Mouse (Mus musculus) gastrocnemius, postnatal 25 days (tissue): ENCODE results near the gene Mrpl46. TPM values are rescaled to one million over a fixed set of nuclear protein-coding genes. Genes with fewer than 3 reads are reported as not detected.

Experiments
- DNase-seq: peaks from one replicate; pipeline ENCODE4 v3.0.0; 2022
- total RNA-seq, 2 experiments: library from RNA; stranded (reverse); gene quantifications; 1 replicate in 1 of 2; 2 replicates in 1 of 2; pipeline ENCODE4 v1.2.3; 2021

Gene Mrpl46
- total RNA-seq, 2 experiments from 2014 or later: 28.1 to 30.9 TPM

DNA sequence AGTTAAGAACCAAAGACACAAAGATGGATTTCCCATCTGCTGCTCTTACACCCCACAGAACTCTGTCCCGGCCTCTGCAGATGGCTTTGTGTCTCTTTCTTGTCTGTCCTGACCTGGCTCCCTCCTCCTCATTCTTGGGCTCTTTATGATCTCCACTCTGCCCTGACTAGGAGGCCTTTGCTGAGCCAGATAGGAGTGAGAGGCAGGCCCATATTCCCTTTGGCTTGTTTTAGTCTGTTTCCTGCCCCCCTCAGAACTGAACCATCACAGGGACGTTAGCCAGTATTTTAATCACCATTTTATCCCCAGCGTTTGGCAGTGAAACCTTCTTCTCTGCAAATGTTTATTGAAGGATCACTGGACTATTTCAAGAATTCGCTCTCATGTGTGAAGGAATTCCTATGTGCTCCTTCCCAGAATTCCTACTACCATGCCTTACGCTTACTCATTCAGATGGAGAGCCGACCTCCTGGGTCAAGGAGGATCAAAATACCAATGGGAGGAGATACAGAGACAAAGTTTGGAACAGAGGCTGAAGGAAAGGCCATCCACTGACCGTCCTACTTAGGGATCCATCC lies 14.2 kb downstream of the Mrpl46 start:
- no peak for DNase-seq

DNA sequence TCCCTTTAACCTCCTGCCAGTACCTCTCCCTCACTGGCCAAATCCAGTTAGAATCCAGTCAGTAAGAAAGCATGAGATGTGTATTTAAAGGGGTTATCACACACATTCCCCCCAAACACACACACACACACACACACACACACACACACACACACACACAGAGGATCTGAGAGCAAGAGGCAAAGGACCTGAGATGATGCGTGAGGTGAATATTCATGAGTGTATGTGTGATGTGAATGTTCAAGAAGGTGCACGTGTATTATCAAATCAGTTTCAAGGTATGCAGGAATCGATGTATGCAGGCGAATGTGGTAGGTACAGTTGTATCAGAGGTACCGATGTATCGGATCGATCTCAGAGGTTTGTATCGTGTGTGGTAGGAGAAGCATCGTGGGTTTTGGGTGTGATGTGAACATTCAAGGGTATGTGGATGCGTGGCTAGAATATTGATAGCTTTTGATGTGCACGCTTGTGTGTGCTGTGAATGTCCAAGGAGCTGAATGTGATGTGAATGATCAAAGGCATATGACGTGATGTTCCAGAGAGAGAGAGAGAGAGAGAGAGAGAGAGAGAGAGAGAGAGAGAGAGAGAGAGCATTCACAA lies 15.3 kb downstream of the Mrpl46 start:
- DNase-seq: no peak

DNA sequence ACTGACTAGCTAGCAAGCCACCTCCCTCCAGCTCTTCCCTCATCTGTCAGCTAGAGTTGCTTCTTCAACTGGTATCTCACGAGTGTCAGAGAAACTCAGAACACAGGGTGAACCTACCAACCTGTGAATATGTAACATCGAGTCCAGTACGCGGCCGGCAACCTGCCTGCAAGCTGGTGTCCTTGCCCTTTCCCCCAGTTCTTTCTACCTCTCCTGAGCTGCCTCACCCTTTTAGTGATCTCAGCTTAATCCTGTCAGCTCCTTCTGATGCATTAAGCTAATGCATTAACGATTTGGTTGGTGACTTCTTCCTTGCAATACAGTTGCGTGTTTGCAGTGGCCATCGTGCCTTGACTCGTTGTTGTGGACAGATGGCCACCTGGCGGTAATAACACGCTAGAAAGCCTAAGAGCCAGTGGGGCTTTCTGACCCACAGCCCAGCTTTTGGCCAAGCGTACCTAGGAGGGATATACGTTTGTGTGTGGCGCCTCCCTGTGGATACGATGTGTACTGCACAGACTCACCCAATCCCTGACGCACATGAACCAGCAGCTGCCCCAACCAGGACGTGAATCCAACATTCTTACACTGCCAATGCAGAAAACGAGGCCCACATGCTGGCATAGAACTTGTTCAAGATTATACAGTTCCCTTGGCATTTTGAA lies 17.2 kb downstream of the Mrpl46 start:
- DNase-seq: peak; percentile 23

DNA sequence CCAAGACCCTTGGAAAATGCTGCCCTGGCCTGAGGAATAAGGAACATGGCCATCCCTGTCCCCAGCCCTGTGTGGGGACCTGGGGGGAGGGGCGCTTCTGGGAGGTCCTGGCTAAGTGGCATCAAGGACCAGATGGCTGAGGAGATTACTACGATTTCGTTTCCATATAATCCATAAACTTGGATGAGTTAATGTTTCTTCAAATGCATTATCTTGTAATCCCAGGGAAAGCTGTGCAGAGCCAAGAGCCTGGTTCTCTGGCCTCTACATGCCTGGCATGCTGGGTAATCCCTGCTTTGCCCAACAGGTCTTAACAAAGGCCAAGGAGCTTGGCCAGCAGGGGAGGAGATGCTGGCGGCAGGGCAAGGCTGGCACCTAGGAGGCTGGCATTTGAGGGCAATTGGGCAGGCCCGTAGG lies 18.1 kb downstream of the Mrpl46 start:
- no peak for DNase-seq

DNA sequence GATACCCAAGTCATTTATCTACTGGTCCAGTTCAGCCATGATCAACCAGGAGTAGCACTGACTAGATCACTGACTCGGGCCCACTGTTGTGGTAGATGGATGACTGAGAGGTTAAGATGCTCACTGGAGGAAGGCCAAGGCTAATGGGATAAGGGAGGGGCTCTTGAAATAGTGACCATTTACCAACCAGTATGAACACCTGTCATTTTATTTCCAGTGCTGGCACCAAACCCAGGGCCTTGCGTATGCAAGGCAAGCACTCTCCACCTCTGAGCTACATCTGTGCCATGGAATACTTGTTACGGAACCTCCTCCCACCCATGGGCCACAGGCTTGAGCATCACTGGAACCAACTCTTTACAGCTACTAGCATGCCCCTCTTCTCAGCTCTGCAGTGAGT lies 19.5 kb downstream of the Mrpl46 start:
- DNase-seq: no peak

DNA sequence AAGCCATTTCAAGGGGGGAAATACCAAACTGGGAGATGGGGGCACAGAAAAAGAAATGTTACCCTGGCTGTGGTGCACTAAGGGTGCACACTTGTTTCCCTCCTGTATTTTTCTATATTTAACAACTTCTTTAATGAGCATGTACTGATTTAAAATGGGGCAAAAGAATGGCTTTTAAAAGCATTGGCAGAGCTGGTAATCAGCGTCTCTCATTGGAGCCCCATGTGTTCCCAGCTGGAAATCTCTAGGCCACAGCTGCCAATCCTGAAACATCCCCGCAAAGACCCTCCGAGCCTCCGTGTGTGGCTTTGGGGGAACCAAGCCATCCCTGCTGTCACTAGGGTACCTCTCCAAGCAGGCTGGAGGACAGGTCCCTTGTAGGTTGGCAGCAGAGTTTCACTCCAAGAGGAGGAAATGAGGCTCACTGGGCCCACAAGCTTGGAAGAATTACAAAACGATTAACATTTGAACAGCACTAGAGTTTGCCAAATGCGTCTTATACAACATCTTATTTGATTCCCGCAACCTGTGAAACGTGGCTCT lies 28.8 kb downstream of the Mrpl46 start:
- DNase-seq: no peak

DNA sequence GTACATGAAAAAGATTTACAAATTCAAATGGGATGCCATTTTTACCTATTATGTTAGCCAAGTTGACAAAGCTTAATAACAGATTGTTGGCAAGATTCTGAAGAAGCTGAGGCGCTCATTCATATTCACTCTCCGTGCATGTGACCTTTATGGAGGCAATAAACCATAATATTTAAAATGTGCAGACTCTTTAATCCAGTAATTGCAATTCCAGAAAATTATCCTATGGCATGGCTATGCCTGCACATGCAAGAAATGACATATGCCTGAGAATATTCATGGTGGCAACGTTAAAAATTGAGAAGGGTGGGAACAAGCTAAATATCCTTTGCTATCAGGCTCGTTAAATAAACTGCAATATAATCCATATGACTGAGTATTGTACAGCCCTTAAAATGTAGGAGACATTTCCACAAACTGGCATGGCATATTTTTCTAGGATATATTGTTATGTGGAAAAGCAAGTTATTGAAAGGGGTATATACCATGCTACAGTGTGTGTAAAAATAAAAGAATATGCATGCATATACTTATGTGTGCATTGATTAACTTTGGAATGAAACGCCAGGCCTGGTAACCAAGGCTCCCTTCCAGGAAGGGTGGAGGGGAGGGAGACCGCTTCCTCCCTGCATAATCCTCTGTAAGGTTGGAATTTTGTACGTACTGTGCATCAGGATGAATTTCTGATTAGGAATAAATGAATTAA lies 29.4 kb downstream of the Mrpl46 start:
- no peak for DNase-seq

DNA sequence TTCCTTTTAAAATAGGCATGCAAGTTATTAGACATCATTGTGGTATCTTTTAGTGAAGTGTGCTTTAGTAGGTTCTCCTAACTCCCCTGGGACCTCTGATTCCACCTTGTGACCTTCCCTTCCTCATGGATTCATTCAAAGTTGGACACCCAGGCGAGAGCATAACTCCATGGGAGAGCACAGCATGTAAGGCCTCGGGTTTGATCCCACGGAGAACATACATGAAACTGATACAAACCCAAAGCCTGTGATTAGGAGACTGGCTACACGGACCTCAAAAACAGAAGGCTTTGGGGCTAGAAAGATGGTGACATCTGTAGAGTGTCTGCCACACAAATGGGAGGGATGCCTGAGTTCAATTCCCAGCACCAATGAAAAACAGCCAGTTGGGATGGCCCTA lies 30.4 kb downstream of the Mrpl46 start:
- DNase-seq: no peak

DNA sequence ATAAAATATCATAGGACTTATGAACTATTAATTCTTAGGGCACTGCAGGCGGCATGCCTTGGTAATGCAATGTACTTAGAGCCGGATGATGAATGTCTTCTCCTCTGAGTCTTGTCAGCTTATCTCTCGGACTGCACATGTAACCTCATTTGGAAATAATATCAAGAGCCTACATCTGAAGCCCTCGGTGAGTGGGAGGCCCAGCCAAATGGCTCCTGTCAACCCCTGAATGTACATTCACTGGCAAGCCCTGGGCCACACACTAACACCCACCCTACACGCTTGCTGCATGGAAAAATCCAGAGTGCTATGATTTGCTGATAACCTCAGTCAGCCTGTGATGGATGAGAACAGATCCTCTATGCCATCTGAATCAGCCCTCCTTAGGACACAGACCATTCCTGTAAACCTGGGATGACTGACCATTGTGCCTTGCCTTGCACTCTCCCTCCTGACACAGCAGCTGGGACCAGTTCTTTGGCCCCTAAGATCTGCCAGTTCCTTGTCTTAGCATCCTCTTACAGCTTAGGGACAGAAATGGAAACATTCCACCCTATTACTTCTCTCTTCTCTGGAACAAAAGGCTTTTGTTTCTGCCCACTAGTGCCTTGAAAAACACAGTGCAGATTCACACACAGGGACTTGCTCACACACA lies 39.5 kb downstream of the Mrpl46 start:
- DNase-seq: no peak

DNA sequence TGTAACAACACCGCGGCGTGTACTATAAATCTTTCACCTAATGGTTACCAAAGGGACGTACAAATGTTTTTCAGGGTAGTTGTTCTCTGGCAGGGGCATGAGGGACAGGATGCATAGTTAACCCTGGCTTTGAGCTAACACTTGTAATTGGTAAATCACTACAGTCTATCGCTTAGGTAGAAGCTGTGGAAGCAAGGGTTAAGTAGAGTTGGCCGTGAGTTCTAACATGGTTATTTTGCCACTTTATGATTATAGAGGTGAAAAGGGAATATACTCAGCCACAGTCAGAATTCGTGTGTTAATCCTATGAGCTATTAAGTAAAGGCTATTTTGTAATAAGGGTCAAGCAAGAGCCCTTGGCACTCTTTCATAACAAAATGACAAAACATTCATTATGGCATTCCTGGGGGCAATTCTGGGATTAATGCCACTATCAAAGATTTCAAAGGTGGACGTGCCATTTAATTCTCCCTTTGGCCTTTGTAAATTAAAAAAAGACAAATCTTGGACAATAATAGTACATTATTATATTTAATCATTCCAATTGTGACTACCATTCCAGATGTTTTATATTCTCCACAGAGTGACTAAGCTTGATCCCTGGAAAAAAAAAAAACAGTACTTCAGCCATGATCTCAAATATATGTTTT lies 43.9 kb downstream of the Mrpl46 start:
- DNase-seq: no peak

DNA sequence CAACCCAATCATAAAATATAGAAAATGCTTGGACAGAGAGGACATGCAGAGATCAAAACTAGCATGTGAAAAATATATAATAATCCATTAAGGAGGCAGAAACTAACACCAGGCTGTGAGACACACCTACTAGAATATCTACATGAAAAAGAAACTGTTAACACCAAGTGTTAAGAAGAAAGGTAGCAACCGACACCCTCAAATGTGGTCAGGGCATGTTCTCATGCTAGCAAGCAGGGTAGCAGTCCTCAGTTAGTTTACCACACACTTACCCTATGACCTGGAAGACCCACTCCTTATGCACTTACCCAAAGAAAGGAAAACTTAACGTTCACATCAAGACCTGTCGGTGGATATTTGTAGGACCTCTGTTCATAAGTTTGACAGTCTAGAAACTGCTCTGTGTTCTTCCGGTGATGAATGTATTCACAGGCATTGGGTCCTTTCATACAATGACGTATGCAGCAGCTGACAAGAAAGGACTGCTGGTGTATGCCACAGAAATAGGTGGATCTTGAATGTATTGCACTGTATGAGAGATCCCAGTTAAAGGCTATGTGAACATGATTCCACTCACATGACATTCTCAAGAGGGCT lies 45.6 kb downstream of the Mrpl46 start, which contains the start of gene Ntrk3:
Gene Ntrk3, minus strand, starts transcription at position 399 of the 597 bp plus-strand sequence.
- DNase-seq: no peak

DNA sequence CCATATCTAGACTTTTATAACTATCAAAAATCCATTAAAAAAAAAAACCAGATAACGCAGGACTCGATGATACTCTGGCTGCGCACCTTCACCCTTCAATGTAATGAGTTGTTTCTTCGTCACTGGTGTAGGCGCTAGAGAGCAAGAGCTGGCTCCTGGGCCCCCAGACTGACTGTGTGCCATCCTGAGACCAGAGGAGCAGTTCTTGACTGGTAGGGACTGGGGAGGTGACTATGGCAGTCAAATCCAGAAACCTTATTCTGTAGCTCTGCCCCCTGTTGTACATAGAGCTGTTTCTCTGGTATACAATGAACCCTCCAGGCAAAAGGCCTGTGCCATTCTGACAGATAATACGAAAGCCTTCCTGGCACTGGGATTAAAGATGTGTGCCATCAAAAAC lies 46.1 kb downstream of the Mrpl46 start:
- no peak for DNase-seq

DNA sequence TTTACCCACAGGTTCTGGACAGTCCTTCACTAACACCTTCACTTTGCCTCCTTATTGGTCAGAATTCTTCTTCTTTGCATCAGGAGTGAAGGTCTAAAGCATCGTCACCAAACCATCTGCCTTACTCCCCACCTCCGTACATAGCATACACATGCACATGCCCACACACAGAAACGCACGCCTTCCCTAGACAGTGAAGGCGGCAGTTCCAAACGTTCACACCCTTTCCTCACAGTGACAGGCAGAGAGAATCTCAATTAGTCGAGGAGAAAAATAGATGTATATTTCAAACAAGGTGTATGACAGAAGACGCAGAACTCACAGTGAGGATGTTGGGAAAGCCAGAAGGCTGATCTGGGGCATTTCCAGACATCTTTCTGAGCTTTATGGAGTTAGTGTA lies 51.9 kb downstream of the Mrpl46 start:
- DNase-seq: no peak

Other genes starting within 250 kb of the Mrpl46 start
- 1 to 10 TPM in 1 of 2 experiments, under 1 TPM in 1; 0.90 to 2.1 TPM for gene Ntrk3, start 45.5 kb downstream of the Mrpl46 start, total RNA-seq
- 10 to 100 TPM; 30.2 to 30.3 TPM for gene Mrps11, start 412 bp downstream of the Mrpl46 start, total RNA-seq
- 10 to 100 TPM; 13.3 to 14.5 TPM for gene Det1, start 63.7 kb upstream of the Mrpl46 start, total RNA-seq
- 10 to 100 TPM; 42.4 to 44.6 TPM for gene Aen, start 112.3 kb upstream of the Mrpl46 start, total RNA-seq
- gene Isg20, start 129.9 kb upstream of the Mrpl46 start, total RNA-seq: 1 to 10 TPM in 1 of 2 experiments, under 1 TPM in 1; 0.69 to 3.2 TPM